Mouse (Mus musculus) olfactory bulb, adult 2 months (tissue): ENCODE measurements around the gene Pip5kl1.

ENCODE experiments used
- CTCF ChIP-seq: fragments of 200-500 bp; IDR thresholded peaks from 2 replicates; pipeline ENCODE4 v1.5.1; 2012; ENCODE audit warnings: low read depth, mild to moderate bottlenecking, low read length, moderate library complexity; ENCODE audit not compliant: insufficient read depth
- POLR2A ChIP-seq: fragments of 200-500 bp; IDR thresholded peaks from 2 replicates; pipeline ENCODE4 v1.6.1; 2012; ENCODE audit warnings: mild to moderate bottlenecking, low read depth, low read length, moderate library complexity; ENCODE audit not compliant: insufficient read depth

DNA sequence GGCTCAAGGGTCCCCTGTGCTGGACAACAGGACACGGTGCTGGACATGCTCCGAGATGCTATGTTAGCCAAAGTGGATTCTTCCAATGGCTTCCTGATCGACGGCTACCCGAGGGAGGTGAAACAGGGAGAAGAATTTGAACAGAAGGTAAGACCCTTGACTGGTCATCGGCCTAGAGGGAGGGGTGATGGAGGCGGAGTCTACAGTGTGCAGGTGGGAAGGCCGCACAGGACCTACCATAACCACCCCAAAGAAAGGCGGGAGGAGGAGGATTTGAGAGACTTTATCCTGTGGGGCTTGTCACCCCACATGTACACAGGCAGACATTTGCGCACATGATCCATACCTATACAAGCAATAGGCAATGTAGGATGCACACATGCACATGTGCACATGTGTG lies 56.4 kb downstream of the Pip5kl1 start:
- no peak for TF ChIP-seq CTCF
- TF ChIP-seq POLR2A = no peak
